ENCODE assay signal across 32 mouse cellular contexts in the genomic region with DNA sequence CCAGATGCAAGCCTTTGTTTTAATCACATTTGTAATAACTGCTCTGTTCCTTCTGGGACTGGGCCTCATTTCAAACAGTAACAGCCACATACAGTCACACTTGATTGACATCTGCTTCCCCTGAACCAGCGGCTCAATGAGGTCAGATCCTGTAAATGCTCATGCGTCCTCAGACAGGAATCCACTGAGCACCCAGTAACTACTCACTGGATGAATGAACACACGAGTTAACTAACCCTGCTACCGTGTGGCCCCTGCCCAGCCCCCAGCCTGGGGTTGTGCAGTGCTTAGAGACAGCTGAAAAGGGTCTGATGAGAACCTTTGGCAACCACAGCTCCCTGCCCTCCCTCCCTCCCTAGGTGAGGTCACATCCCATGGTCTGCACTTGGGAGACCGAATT. TPM values are rescaled to one million over a fixed set of nuclear protein-coding genes. Genes with fewer than 3 reads are reported as not detected.
A peak's percentile ranks its signal among the peaks of the same experiment; 100 is the strongest.
DNase-seq lines count a peak whose midpoint lies in the region; ATAC-seq lines count a peak whose summit lies in the region.
"Had no signal": no experiment of that assay in that cellular context is flagged by ENCODE, and none has a peak within 500 bp of the region (broad histone marks: within the 10 kb centered on the region; RNA-seq: fewer than 3 reads in every experiment).

No protein-coding gene starts in this region.

- H3K27me3 ChIP-seq in kidney, embryonic 16.5 days (ENCODE audit: insufficient read depth, low read length) = no peaks in the 10 kb centered on the region
- H3K27me3 ChIP-seq in midbrain, embryonic 11.5 days (ENCODE audit: control insufficient read depth, insufficient read depth, low read length) = no peaks in the 10 kb centered on the region
- H3K27me3 ChIP-seq in midbrain, embryonic 13.5 days = peaks cover 5% of the 10 kb centered on the region; the same call in 1 of the 2 replicates
- H3K27me3 ChIP-seq: CH12.LX; forebrain, embryonic 13.5 days had no signal

- H3K27ac ChIP-seq in kidney, embryonic 16.5 days (ENCODE audit: low read length) = no peak overlapping the region
- no peak overlapping the region for H3K27ac ChIP-seq in midbrain, embryonic 11.5 days (ENCODE audit: low read depth, low read length)
- H3K27ac ChIP-seq in midbrain, embryonic 13.5 days = no peak overlapping the region
- H3K27ac ChIP-seq: forebrain, embryonic 10.5 days; forebrain, embryonic 13.5 days; heart, embryonic 15.5 days; hindbrain, embryonic 14.5 days; hindbrain, postnatal 0 days had no signal

- ATAC-seq in kidney, embryonic 16.5 days (ENCODE audit: low FRiP score, low TSS enrichment) = peak; percentile 80
- no peak for ATAC-seq in midbrain, embryonic 11.5 days (ENCODE audit: low FRiP score)
- no peak for ATAC-seq in midbrain, embryonic 13.5 days
- ATAC-seq: activated CD4-positive, CD25-positive, alpha-beta regulatory T cell, adult 4 months; forebrain, embryonic 13.5 days; forebrain, embryonic 16.5 days; hindbrain, postnatal 0 days had no signal

- H3K4me2 ChIP-seq in kidney, embryonic 16.5 days (replicated peaks; ENCODE audit: low read depth, low read length) = no peak overlapping the region
- H3K4me2 ChIP-seq in midbrain, embryonic 11.5 days = no peak overlapping the region
- no peak overlapping the region for H3K4me2 ChIP-seq in midbrain, embryonic 13.5 days (replicated peaks)
- H3K4me2 ChIP-seq: forebrain, embryonic 13.5 days; heart, embryonic 12.5 days; heart, embryonic 15.5 days; hindbrain, embryonic 14.5 days had no signal

- DNase-seq in heart, adult 11 months = peak; percentile 74
- no peak for DNase-seq in heart, postnatal 25 days (ENCODE audit: low spot score)
- DNase-seq in kidney, adult 9 months = no peak
- DNase-seq in midbrain, embryonic 11.5 days (ENCODE audit: low spot score, missing footprints) = peak; percentile 21
- peak; percentile 23 for DNase-seq in 416B (ENCODE audit: low read depth)
- DNase-seq in gastrocnemius, postnatal 4 days (ENCODE audit: low spot score in 2 of 2) = no peak
- DNase-seq: adrenal gland, adult 8-10 months; adrenal gland, postnatal 36 days; B cell, adult 2 months; cerebellum, adult 18-20 months; cerebellum, adult 9-10 months; cerebellum, postnatal 14 days; gastrocnemius, postnatal 10 days; gastrocnemius, postnatal 36 days; heart, adult 18-20 months; heart, postnatal 10 days; heart, postnatal 4 days had no signal

- H3K4me1 ChIP-seq in kidney, embryonic 16.5 days (ENCODE audit: insufficient read depth, low read length) = no peaks in the 10 kb centered on the region
- H3K4me1 ChIP-seq in midbrain, embryonic 11.5 days (ENCODE audit: control insufficient read depth, insufficient read depth, low read length) = no peaks in the 10 kb centered on the region
- no peaks in the 10 kb centered on the region for H3K4me1 ChIP-seq in midbrain, embryonic 13.5 days (replicated peaks)
- H3K4me1 ChIP-seq: forebrain, embryonic 13.5 days; heart, embryonic 12.5 days; heart, embryonic 15.5 days had no signal

- no peak overlapping the region for H3K4me3 ChIP-seq in kidney, embryonic 16.5 days (ENCODE audit: low read length)
- no peak overlapping the region for H3K4me3 ChIP-seq in midbrain, embryonic 11.5 days (ENCODE audit: low read depth, low read length)
- no peak overlapping the region for H3K4me3 ChIP-seq in midbrain, embryonic 13.5 days (replicated peaks)
- H3K4me3 ChIP-seq: forebrain, embryonic 10.5 days; forebrain, embryonic 13.5 days; heart, embryonic 12.5 days; heart, embryonic 15.5 days had no signal

- no peaks in the 10 kb centered on the region for H3K9me3 ChIP-seq in kidney, embryonic 16.5 days (ENCODE audit: low read length)
- H3K9me3 ChIP-seq in midbrain, embryonic 11.5 days (ENCODE audit: control insufficient read depth, low read length) = no peaks in the 10 kb centered on the region
- H3K9me3 ChIP-seq in midbrain, embryonic 13.5 days = no peaks in the 10 kb centered on the region
- H3K9me3 ChIP-seq: forebrain, embryonic 10.5 days; forebrain, embryonic 13.5 days; G1E; heart, embryonic 15.5 days had no signal

- 46% methylated on average over 5 of the region's 5 CpGs for WGBS in kidney, embryonic 16.5 days
- 79% methylated on average over 5 of the region's 5 CpGs for WGBS in midbrain, embryonic 11.5 days
- 64% methylated on average over 5 of the region's 5 CpGs for WGBS in midbrain, embryonic 13.5 days

- intact Hi-C loops in heart, postnatal 25 days (cut with DNase I) = no loop called here

- no peaks in the 10 kb centered on the region for H3K36me3 ChIP-seq in kidney, embryonic 16.5 days (ENCODE audit: insufficient read depth, low read length)
- no peaks in the 10 kb centered on the region for H3K36me3 ChIP-seq in midbrain, embryonic 11.5 days (ENCODE audit: control insufficient read depth, insufficient read depth, low read length)
- no peaks in the 10 kb centered on the region for H3K36me3 ChIP-seq in midbrain, embryonic 13.5 days
- H3K36me3 ChIP-seq: forebrain, embryonic 10.5 days; G1E; heart, embryonic 12.5 days; heart, embryonic 15.5 days had no signal

- no peak overlapping the region for H3K9ac ChIP-seq in kidney, embryonic 16.5 days (replicated peaks; ENCODE audit: low read length)
- no peak overlapping the region for H3K9ac ChIP-seq in midbrain, embryonic 11.5 days (ENCODE audit: low read length)
- no peak overlapping the region for H3K9ac ChIP-seq in midbrain, embryonic 13.5 days (replicated peaks)
- H3K9ac ChIP-seq: forebrain, embryonic 13.5 days; heart, embryonic 12.5 days; heart, embryonic 15.5 days; hindbrain, embryonic 14.5 days had no signal

RNA-seq across cellular contexts. Expression of a gene that starts 13.8 kb away (rescaled TPM):
- total RNA-seq in heart, postnatal 25 days (2021) = not detected
- not detected in 2 replicates for polyA plus RNA-seq in kidney, embryonic 16.5 days (2015; fragmentation: Nextera tagmentation; extraction: Ambion mirVana)
- not detected in 2 replicates for polyA plus RNA-seq in midbrain, embryonic 11.5 days (2014; fragmentation: Nextera tagmentation; extraction: Ambion mirVana)
- not detected in 2 replicates for polyA plus RNA-seq in midbrain, embryonic 13.5 days (2015; fragmentation: Nextera tagmentation; extraction: Ambion mirVana)
- not detected for total RNA-seq in gastrocnemius, postnatal 4 days (2021)
- total RNA-seq: adrenal gland, adult 8-10 months; adrenal gland, postnatal 36 days; CH12.LX; gastrocnemius, adult 18-20 months; gastrocnemius, postnatal 10 days; gastrocnemius, postnatal 36 days; heart, adult 18-20 months; heart, postnatal 10 days; heart, postnatal 4 days; hindbrain, postnatal 0 days had no signal
- polyA plus RNA-seq: activated CD4-positive, CD25-positive, alpha-beta regulatory T cell, adult 4 months; embryonic facial prominence, embryonic 11.5 days; forebrain, embryonic 10.5 days; forebrain, embryonic 13.5 days; forebrain, embryonic 16.5 days; G1E; heart, embryonic 12.5 days; heart, embryonic 15.5 days; hindbrain, embryonic 11.5 days; hindbrain, embryonic 14.5 days; hindbrain, postnatal 0 days had no signal

RNA-seq across cellular contexts. Expression of a gene that starts 27.9 kb away (rescaled TPM):
- under 1 TPM; 0.68 to 0.70 TPM for total RNA-seq in heart, postnatal 25 days (2021)
- polyA plus RNA-seq in kidney, embryonic 16.5 days (2015; fragmentation: Nextera tagmentation; extraction: Ambion mirVana) = 8.1 and 9.9 TPM in 2 replicates
- polyA plus RNA-seq in midbrain, embryonic 11.5 days (2014; fragmentation: Nextera tagmentation; extraction: Ambion mirVana) = 16.0 and 19.0 TPM in 2 replicates
- 28.1 and 31.5 TPM in 2 replicates for polyA plus RNA-seq in midbrain, embryonic 13.5 days (2015; fragmentation: Nextera tagmentation; extraction: Ambion mirVana)
- 1 to 10 TPM; 1.4 to 1.6 TPM for total RNA-seq in gastrocnemius, postnatal 4 days (2021)

Comparison
In these comparisons a context has a peak if more than half of its experiments do, and no peak if none do; other contexts are left out.
1. DNase-seq: peak in heart, adult 11 months (single experiment), midbrain, embryonic 11.5 days (single experiment) and 416B (single experiment); none in heart, postnatal 25 days (single experiment), kidney, adult 9 months (single experiment) and gastrocnemius, postnatal 4 days (0 of 2).